Mouse (Mus musculus): Measurements from ENCODE around the gene Tcirg1.

The Tcirg1 gene

DNA sequence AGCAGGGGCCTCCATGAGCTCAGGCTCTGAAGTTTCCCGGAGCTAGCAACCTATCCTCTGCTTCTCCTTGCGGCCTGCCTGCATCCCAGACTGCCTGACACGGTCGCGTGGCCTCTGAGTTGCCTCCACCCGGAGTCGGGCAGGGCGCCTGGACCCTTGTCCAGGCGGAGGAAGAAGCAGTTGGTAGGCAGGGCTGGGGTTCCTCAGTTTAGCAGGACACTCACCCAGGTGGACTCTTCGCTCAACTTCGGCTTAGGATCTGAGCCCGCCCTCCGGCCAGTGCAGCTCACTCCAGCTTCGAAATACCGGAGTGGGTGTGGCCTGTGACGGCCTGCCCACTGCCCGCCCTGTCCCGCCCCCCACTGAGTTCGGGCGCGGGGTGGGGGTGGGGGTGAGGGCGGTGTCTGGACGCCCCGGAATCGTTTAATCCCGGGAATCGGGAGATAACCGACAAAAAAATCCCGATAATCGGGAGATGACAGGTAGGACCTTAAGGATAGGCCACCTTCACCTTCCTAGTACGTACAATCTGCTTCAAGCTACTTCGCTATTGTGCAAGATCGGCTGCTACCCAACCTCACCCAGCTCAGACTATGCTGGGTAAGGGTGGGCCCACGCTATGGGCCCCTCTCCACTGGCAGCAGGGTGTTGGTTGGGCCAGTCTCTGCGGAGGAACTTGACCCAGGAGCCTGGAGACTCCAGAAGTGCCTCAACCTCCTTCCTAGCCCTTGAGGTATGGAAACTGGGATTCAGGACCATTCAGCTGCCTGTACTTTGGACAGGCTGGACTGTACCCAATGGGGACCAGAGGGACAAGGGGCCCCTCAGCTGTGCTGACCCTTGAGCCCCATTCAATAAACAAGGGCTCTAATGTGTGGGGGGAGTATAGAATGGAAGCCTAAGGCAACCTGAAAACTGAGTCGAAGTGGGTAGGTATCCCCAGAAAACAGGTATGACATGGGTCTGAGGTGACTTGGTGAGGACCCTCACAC is at the start of gene Tcirg1:
Gene Tcirg1 (minus strand): TSS at position 339 of the 992 bp plus-strand sequence.
- in situ Hi-C loops (cut with MboI, MseI): no loop called here

DNA sequence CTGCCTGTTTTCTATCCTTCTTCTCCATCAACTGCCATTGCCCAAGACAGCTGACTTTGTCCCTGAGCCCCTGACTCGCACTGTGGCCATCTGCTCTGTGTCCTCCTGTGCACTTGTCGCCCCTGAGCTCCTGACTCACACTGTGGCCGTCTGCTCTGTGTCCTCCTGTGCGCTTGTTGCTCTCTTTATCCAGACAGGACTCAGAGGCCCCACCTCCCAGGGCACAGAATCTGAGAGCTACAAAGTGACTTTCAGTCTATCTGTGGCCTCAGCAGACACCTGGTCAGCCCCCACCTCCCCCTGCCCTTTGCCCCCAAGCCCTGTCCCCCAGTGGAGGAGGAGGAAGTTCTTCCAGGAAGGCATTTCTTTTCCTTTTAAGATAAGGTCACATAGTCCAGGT is 48.9 kb upstream of the Tcirg1 start:
- in situ Hi-C loops (cut with MboI, MseI): no loop called here

DNA sequence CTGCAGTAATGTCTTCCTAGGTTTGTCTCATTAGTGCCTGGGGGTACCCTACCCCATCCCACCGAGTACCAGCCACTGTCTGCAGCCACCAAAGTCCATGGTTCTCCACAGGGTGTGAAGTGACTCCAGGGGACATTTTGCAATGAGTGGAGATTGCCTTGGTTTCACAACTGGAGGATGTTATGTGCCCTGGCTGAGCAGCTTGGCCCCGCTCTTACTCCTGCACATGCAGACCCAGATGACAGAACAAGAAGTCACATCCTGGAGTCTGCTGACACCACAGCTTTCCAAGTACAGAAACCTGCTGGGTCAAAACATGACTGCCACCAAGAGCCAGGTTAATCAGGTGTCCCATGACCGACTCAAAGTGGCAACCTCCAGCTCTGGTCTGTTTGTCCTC is 48.1 kb upstream of the Tcirg1 start:
- in situ Hi-C loops (cut with MboI, MseI): no loop called here

DNA sequence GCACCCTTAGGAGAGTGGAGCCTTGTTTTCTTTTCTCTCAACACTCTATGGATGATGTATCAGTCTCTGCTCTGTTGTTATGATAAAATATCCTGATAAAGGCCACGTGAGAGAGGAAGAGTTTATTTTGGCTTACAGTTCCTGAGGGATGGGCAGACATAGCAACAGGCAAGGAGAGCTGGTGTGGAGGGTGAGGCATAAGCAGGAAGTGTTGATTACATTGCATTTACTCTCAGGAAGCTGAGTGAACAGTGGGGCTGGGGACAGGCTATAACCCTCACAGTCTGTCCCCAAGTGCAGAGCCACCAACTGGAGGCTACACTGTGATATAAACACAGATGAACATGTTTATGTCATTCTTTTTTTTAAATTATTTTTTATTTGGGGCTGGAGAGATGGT is 45.2 kb upstream of the Tcirg1 start:
- in situ Hi-C loops (cut with MboI, MseI): no loop called here

DNA sequence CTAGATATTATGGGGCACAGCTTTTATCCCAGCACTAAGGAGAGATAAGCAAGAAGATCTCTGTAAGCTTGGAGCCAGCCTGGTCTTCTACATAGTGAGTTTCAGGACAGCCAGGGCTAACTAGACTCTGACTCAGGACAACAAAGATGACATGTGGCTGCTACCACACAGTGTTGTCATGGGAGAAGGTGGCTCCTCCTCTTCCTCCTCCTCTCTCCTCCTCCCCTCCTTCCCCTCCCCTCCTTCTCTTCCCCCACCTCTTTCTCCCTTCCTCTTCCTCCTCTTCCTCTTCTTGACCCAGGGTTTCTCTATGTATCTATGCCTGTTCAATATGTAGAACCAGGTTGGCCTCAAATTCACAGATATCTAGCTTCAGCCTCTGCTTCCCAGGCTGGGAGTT is 44.5 kb upstream of the Tcirg1 start:
- in situ Hi-C loops (cut with MboI, MseI): no loop called here

DNA sequence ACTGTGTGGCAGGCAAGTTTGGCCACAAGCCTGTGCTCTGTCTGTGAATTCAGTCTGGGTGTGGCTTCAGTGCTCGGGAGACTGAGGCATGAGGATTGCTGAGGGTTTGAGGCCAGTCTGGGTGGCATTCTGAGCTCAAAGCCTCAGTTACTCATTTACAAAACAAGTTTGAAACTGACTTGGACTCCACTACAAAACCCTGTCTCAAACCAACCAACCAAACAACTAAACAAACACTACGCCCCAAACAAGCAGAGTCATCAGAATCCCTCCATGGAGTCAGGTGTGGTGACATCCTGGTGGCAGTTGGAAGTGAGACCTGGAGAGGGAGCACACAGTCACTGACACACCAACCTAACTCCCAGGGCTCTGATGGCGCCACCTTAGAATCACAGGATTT is 43.4 kb upstream of the Tcirg1 start:
- in situ Hi-C loops (cut with MboI, MseI): no loop called here

DNA sequence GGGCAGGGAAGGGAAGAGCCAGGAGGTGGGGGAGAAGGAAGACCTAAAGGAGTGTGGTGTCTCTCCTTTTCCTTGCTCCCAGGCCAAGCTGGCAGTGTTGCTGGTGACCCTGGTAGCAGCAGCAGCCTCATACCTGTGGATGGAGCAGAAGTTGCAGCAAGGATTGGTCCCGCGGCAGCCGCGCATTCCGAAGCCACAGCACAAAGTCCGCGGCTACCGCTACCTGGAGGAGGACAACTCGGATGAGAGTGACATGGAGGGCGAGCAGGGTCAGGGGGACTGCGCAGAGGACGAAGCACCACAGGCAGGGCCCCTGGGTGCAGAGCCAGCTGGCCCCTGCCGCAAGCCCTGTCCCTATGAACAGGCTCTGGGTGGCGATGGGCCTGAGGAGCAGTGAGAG is 41.6 kb upstream of the Tcirg1 start:
- in situ Hi-C loops (cut with MboI, MseI): no loop called here

DNA sequence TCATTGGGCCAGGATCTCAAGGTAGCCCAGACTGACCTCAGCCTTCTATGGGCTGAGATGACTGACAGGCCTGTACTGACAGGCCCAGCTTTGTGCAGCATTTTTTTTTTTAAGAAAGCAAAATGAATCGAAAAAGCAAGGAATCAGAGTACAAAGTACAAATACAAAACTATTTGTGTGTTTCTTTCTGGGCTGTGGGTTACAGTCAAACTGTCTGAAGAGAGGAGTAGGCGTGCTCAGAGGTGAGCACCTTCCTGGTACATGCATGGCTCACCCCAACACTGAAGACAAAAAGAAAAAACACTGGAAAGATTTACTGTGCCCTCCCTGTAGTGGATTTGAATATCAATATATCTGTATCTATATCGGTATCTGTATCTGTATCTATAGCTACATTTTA is 40.9 kb upstream of the Tcirg1 start:
- in situ Hi-C loops (cut with MboI, MseI): no loop called here

DNA sequence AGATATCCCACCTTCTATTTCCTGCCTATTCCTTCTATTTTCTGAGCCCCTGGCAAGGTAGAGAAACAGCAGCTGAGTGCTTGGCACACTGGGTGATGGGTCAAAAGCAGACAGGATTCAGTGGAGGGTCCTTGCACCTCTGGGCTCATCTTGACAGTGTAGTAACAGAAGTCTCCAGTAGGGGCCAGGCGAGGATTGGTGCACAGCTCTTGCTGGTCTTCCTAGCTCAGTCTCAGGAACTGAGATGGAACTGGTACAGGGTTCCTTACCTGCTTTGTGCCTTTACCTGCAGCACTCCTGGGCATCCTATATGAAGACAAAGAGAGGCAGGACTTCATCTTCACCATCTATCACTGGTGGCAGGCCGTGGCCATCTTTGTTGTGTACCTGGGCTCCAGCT is 39.8 kb upstream of the Tcirg1 start:
- in situ Hi-C loops (cut with MboI, MseI): no loop called here

DNA sequence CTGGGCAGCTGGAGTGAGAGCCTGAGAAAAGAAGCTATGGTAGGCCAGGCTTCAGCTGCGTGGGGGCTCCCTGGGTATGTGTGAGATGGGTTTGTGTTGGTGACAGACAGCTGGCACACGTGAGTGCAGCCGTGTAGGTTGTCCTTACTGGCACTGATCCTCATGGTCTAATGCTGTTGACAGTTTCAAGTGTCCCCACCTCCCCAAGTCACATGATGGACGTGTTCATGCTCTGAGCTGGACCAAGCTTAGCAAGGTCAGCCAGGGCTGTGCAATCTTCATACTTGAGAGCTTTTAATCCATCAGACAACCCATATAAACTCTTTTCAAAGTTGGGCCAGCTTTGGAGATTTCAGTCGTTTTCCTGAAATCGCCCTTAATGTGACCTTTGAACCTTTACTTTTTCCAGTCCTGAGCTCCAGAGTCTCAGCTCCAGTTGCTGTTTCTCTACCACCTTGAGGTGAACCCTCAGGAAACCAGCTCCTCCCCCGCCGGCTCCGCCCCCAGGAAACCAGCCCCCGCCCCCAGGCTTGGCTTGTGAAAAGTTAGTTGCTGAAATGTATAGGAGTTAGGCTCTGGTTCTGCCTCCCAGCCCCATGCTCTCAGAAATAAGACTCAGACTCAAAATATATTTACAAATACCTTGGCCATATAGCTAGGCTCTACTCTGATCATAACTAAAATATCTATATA is 39.1 kb upstream of the Tcirg1 start:
- in situ Hi-C loops (cut with MboI, MseI): no loop called here

DNA sequence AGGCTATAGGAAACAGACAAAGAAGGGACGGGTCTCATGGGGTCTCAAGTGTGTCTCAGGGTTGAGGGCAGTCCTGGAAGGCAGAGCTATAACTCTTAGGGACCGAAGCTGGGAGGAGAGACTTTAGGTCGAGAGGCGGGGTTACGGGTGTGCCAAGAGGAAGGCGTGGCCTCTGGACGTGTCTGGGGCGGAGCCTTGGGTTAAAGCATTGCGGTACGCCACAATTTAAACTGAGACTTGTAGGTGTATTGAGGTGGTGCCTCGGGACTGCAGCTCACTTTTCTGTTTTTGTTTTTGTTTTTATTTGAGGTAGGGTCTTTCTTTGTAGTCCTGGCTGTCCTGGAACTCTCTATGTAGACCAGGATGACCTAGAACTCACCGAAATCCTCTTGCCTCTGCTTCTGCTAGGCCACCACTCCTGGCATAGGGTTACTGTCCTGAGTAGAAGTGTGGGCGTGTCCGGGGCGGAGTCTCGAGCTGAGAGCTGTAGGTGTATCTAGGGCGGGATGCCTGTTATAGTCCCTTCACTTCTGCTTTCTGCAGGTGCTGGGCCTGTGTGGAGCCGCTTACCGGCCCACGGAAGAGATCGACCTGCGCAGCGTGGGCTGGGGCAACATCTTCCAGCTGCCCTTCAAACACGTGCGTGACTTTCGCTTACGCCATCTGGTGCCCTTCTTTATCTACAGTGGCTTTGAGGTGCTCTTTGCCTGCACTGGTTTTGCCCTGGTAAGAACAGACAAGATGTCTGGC is 36.2 kb upstream of the Tcirg1 start:
- in situ Hi-C loops (cut with MboI, MseI): no loop called here

DNA sequence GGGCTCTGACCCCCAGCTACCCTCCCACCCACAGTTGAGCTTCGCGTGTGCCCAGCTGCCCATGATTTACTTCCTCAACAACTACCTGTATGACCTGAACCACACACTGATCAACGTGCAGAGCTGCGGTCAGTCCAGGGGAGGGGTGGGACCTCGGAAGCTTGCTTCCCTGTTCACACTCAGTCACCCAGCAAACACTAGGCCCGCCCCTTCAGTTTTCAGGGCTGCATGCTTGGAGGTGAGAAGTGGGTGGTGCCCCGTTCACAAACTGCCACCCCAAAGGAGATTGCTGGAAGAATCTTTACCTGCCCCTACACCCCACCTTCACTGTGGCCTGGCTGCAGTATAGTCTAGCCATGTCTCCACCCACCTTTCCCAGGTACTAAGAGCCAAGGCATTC is 35.4 kb upstream of the Tcirg1 start:
- in situ Hi-C loops (cut with MboI, MseI): no loop called here

DNA sequence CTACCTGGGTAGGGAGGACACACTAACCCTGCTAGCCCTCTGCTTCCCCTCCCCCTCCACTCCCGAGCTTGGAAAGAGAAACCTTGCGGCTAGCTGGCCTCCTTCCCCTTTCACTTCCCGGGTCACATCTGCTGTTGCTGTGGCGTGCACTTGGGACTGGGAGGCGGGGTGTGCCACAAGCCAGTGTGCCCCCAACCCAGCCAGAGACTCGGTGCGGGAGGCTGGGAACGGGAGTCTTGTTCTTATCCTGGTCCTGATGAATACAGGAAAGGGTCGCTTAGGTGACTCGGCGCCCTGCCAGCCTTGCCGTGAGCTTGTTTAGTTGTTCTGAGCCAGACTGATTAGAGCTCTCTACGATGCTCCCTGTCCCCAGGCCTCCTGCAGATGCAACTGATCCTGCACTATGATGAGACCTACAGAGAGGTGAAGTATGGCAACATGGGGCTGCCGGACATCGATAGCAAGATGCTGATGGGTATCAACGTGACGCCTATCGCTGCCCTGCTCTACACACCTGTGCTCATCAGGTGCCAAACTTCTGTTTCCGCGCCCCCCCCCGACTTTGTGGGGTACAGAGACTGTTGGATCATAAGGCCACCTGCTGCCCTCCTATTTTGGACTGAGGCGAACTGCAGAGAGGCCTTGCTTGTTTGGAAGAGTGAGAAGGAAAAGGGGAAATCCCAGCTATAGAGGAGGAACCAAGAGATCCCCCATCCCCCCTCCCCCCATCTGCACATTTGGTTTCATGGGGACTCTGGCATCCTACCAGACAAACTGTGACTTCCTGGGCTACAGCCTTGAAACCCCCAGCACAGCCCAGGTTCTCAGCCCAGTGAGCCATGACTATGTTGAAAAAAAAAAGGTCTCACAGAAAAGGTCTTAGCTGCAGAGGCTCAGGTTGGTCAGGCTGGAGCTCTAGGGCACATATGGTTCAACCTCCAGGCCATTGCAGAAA is 29.2 kb upstream of the Tcirg1 start:
- in situ Hi-C loops (cut with MboI, MseI): no loop called here

DNA sequence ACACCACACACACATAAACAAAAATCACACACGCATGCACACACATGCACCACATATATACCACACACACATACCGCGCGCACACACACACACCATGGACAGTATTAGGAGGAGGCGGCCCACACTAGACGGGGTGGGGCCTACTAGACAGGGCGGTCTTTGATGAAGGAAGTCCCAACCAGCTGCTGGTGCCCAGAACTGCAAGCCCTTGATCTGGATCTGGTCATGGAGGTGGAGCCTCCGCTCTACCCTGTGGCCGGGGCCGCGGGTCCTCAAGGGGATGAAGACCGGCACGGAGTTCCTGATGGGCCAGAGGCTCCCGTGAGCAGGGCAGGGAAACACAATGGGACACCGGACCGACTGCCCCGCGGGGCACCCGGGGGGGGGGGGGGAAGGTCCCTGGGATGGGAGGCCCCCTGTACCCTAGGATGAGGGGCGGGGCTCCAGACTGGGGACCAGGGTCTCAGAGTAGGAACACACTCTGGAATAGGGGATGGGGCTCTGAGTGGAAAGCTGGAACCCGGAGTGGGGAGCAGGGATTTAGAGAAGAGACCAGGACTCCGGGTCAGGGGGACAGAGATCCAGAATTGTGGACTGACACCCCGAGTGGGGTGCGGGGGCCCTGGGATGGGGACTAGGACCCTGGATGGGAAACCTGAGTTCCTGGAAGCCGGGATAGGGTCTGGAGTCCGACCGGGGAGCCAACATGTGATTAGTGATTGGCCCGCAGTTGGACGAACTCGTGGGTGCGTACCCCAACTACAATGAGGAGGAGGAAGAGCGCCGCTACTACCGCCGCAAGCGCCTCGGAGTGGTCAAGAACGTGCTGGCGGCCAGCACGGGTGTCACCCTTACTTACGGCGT is 28.3 kb upstream of the Tcirg1 start, which contains the start of gene Unc93b1:
Gene Unc93b1 (plus strand): TSS at position 155 of the 864 bp plus-strand sequence.
- in situ Hi-C loops (cut with MboI, MseI): no loop called here

DNA sequence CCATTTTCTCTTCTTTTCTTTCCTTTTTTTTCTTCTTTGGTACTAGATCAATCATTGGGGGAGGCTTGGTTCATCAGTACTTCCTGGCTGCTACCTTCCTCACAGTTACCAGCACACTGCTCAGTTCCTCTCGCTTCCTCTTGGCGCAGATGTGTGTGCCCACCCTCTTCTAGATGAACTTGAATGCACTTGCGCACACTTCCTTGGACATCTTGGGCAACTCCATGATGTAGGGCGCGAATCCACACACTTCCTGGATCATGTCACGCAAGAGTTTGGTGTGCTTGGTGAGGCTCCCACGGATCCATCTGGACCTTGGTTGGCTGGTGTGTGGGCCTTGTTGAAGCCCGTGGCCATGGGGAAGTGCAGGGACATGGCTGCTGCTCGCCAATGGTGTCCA is 24.8 kb upstream of the Tcirg1 start:
- in situ Hi-C loops (cut with MboI, MseI): no loop called here

DNA sequence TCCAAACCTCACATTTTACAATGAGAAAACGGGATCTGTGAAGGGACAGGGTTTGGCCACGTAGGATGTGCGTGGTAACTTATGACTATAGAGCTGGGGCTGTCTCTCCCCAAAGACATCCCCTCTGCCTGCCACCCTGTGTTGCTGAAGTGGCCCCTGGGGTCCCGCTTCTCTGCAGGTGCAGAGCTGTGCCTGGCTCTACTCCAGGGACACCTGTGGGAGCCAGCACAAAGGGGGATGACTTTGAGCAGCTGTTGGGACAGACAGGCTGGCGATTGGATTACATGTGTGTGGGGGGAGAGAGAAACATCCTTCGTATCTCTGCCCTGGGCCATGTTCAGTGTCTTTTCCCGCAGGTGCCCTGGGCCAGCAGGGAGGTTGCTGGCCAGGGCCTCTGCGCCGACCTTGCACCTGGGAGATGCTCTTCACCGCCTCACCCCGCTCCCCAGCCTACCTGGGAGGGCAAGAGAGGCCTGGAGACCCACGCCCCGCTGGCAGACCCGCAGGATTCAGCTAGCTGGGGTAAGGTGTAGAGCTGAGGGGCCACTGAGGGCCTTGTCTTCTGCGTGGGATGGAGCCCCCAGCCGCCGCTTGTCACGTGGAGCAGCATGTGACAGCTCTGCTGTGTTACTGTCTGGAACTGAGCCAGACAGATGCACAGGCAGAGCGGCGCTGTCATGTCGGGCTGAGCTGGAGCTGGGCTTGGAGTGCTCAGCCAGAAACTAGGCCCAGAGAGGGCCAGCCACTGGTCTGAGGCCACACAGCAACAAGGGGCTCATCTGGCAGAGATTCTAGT is 23.5 kb upstream of the Tcirg1 start:
- in situ Hi-C loops (cut with MboI, MseI): no loop called here

DNA sequence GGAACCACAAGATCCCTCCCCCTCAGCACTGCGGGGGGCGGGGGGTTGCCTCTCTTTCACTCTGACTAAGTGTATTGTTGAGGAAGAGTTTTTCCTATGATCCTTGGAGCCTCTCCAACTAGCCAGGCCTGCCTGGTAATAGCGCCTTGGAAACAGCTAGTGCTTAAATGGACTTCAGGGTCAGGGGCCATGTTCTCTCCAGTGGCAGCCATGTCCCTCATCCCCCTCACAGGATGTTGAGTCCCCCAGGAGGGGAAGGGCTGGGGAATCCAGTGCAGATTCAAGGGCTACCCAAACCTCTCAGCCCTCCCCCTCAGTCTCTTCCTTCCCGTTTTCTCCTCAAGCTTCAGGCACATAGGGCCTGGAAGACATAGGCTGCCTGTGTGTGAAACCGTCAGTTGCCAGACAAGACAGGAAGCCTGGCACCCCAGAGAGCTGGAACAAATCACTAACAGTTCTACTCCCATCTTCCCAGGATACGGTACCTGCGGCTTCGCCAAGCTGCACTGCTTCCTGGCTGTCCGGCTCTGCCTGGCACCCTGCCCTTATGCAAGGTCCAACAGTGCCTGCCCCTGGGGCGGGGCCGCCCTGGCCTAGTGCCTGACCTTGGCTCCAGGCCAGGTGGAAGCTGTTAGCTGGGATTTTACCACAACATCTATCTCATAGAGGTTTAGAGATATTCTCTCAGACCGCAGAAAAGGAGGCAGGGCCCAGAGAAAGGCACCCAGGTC is 22.4 kb upstream of the Tcirg1 start, which contains the start of gene Aldh3b1:
Gene Aldh3b1 (minus strand): TSS at position 598 of the 731 bp plus-strand sequence.
- in situ Hi-C loops (cut with MboI, MseI): no loop called here

DNA sequence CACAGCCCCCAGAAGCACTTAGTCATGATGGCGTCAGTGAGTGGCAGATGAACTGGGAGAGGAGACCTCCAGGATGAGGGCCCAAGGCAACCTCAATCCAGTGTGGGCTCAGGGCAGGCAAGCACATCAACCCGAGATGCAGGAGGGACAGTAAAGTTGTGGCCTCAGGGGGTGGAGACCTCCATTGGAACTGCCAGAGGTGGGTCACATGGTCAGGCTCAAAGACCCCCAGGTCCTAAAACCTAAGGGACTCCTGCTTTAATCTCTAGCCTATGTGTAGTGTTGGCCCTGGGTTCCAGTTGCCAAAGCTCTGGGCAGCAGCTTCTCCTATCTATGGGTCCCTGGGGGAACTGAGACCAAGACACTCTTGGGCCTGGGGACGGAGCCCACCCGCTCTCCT is 21.8 kb upstream of the Tcirg1 start:
- in situ Hi-C loops (cut with MboI, MseI): no loop called here

All from T-helper 2 cell (primary cell).